In the genomic region with DNA sequence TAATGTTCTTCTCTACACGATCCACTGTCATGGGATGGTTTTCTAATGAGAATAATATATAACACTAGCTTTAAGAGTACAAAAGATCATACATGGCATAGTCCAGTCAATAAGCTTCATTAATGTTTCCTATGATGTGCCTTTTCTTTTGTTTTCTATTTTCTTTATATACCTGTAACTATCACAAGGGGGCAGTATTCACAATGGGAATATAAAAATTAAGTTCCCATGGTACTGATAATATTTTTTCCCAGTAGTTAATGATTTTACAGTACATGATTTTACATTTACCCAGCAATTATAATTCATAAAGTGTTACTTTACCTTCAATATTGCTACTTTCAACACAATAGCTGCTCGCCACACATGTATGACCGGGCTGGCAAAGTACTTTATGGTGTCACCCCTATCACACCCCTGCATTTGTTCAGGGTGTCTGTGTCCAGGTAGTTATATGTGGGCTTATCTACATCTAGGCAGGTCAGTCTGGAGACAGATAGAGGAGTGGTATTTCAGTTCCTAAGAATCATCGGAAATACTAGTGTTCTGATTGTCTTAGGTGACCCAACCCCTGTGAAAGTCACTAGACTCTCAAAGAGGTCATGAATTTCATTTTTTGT, we compare ENCODE assay signal across 10 mouse cellular contexts.
DNase-seq lines count a peak whose midpoint lies in the region; ATAC-seq and TF ChIP-seq lines count a peak whose summit lies in the region.
"Had no signal": no experiment of that assay in that cellular context is flagged by ENCODE, and none has a peak within 500 bp of the region (broad histone marks: within the 10 kb centered on the region; RNA-seq: fewer than 3 reads in every experiment).

No protein-coding gene starts in this region.

- ATAC-seq in kidney, postnatal 0 days (replicated peaks; ENCODE audit: low FRiP score, low read depth): no peak

- no peak overlapping the region for H3K4me2 ChIP-seq in kidney, postnatal 0 days (ENCODE audit: low read length)
- no peak overlapping the region for H3K4me2 ChIP-seq in CH12.LX (ENCODE audit: insufficient read depth, low read depth, poor library complexity, severe bottlenecking)

- no peak for TF ChIP-seq EP300 in CH12.LX (IDR thresholded peaks at IDR 0.05; ENCODE audit: low read length)

- TF ChIP-seq CTCF in kidney, postnatal 0 days (IDR thresholded peaks at IDR 0.05; ENCODE audit: low read depth): peak; percentile 68
- peak; percentile 30 to 60; a peak in 3 of 4 replicates for TF ChIP-seq CTCF in CH12.LX (conservative IDR thresholded peaks at IDR 0.05 in 1 of 2, IDR thresholded peaks at IDR 0.05 in 1 of 2; ENCODE audit: low read depth in 2 of 2, low read length in 2 of 2)

- peak; percentile 69 for DNase-seq in kidney, postnatal 0 days (ENCODE audit: low spot score)
- DNase-seq in kidney, adult 9 months: no peak
- DNase-seq in B cell, adult 2 months: peak; percentile 9 to 10
- peak; percentile 18 for DNase-seq in CH12.LX (ENCODE audit: extremely low read depth)
- DNase-seq in induced T-regulatory cell, adult 2 months (ENCODE audit: low read depth): peak; percentile 40
- no peak for DNase-seq in urinary bladder, postnatal 10 days (ENCODE audit: low spot score)
- DNase-seq in left cerebral cortex, adult 18-20 months (ENCODE audit: low spot score in 2 of 2): no peak
- DNase-seq: adrenal gland, postnatal 10 days; right cerebral cortex, postnatal 14 days; thymus, postnatal 14 days had no signal

- dilution Hi-C loops in CH12.LX (cut with MboI; ENCODE audit: extremely low pct_ligation_motif_present, extremely low pct_unique_long_range_greater_than_20kb, low sequenced_read_pairs): no loop called here

- WGBS in kidney, postnatal 0 days: 83% methylated on average over 4 of the region's 4 CpGs

- H3K27ac ChIP-seq in kidney, postnatal 0 days: no peak overlapping the region
- no peak overlapping the region for H3K27ac ChIP-seq in CH12.LX (ENCODE audit: insufficient read depth, low read depth)

- H3K4me3 ChIP-seq in kidney, postnatal 0 days (replicated peaks; ENCODE audit: low read depth, low read length): no peak overlapping the region
- no peak overlapping the region for H3K4me3 ChIP-seq in CH12.LX (replicated peaks in 1 of 3; ENCODE audit: low read depth in 2 of 3, low read length in 2 of 3, poor library complexity in 1 of 3)

- H3K9me3 ChIP-seq in kidney, postnatal 0 days (replicated peaks; ENCODE audit: low read length): no peaks in the 10 kb centered on the region
- H3K9me3 ChIP-seq in CH12.LX (replicated peaks; ENCODE audit: low read length): no peaks in the 10 kb centered on the region

- H3K36me3 ChIP-seq in kidney, postnatal 0 days (ENCODE audit: insufficient read depth, low read length): no peaks in the 10 kb centered on the region
- H3K36me3 ChIP-seq in CH12.LX (replicated peaks in 1 of 2; ENCODE audit: control insufficient read depth in 1 of 2, insufficient read depth in 1 of 2, low read length in 1 of 2): peaks cover 0 to 1% of the 10 kb centered on the region in 2 experiments

- in situ Hi-C loops in CH12.LX (cut with MboI; ENCODE audit: low pct_ligation_motif_present, low pct_unique_long_range_greater_than_20kb, low sequenced_read_pairs): loop anchor here (10.0 kb wide), 1 partner anchor 587 kb away; no protein-coding TSS in a partner anchor

- no peaks in the 10 kb centered on the region for H3K27me3 ChIP-seq in kidney, postnatal 0 days (ENCODE audit: insufficient read depth, low read length)
- H3K27me3 ChIP-seq in CH12.LX (replicated peaks): no peaks in the 10 kb centered on the region

- TF ChIP-seq RAD21 in CH12.LX (IDR thresholded peaks at IDR 0.05; ENCODE audit: low read depth, low read length): peak; percentile 69

- H3K79me2 ChIP-seq in CH12.LX (replicated peaks; ENCODE audit: control insufficient read depth, extremely low read depth, insufficient read depth, poor library complexity, severe bottlenecking): no peaks in the 10 kb centered on the region

- H3K9ac ChIP-seq in kidney, postnatal 0 days (ENCODE audit: low read depth, low read length): no peak overlapping the region
- no peak overlapping the region for H3K9ac ChIP-seq in CH12.LX (ENCODE audit: insufficient read depth, low read depth)

- no peak for TF ChIP-seq POLR2A in CH12.LX (IDR thresholded peaks at IDR 0.05; ENCODE audit: low read depth, low read length)

- H3K4me1 ChIP-seq in kidney, postnatal 0 days (replicated peaks; ENCODE audit: insufficient read depth, low read length): no peaks in the 10 kb centered on the region
- peaks cover 2 to 4% of the 10 kb centered on the region in 2 experiments; a peak in 2 of 4 replicates for H3K4me1 ChIP-seq in CH12.LX (ENCODE audit: control insufficient read depth in 1 of 2, insufficient read depth in 2 of 2)

TF ChIP-seq in CH12.LX, 34 proteins besides CTCF, POLR2A, EP300 and RAD21:
- TF ChIP-seq SMC3 (IDR thresholded peaks at IDR 0.05; ENCODE audit: low read depth, low read length): peak; percentile 54
- no peak for TF ChIP-seq MXI1 (IDR thresholded peaks at IDR 0.05; ENCODE audit: low read depth, low read length)

Comparison
In these comparisons a context has a peak if more than half of its experiments do, and no peak if none do; other contexts are left out.
1. DNase-seq: peak in kidney, postnatal 0 days (single experiment), B cell, adult 2 months (2 of 2), CH12.LX (single experiment) and induced T-regulatory cell, adult 2 months (single experiment); none in kidney, adult 9 months (single experiment), urinary bladder, postnatal 10 days (single experiment) and left cerebral cortex, adult 18-20 months (0 of 2).